Mouse (Mus musculus) spleen, postnatal 14 days (tissue): ENCODE results near the gene Fryl.

ENCODE experiments used
- DNase-seq, 2 experiments: peaks; one replicate each; pipeline ENCODE4 v3.0.0; 2021 to 2022; ENCODE audit warnings: low spot score in 2 of 2

Gene Fryl

GRCm38 (mm10) chr5:73256352-73257065, at the start of gene Fryl:
Fryl (minus strand) TSS chr5:73256619.
- peak; percentile 86 to 88 for DNase-seq

GRCm38 (mm10) chr5:73304507-73304906, 48.1 kb upstream of the Fryl start:
- no peak for DNase-seq

GRCm38 (mm10) chr5:73301601-73302307, 45.3 kb upstream of the Fryl start:
- no peak for DNase-seq

GRCm38 (mm10) chr5:73295916-73296315, 39.5 kb upstream of the Fryl start:
- DNase-seq, result no peak

GRCm38 (mm10) chr5:73295016-73295415, 38.6 kb upstream of the Fryl start:
- DNase-seq, result no peak

GRCm38 (mm10) chr5:73293458-73293827, 37.0 kb upstream of the Fryl start:
- DNase-seq, result no peak

GRCm38 (mm10) chr5:73292502-73293457, 36.4 kb upstream of the Fryl start, which contains the start of gene Ociad1:
Ociad1 (plus strand) TSS chr5:73292784.
- DNase-seq, result peak; percentile 86 to 91

- DNase-seq, result no peak
Observed at GRCm38 (mm10) chr5:73289900-73290299, 33.5 kb upstream of the Fryl start.

- DNase-seq, result no peak
Observed at GRCm38 (mm10) chr5:73286603-73287002, 30.2 kb upstream of the Fryl start.

- DNase-seq, result no peak
Observed at GRCm38 (mm10) chr5:73285470-73285978, 29.1 kb upstream of the Fryl start.

- no peak for DNase-seq
Observed at GRCm38 (mm10) chr5:73284046-73284445, 27.6 kb upstream of the Fryl start.

- no peak for DNase-seq
Observed at GRCm38 (mm10) chr5:73280567-73280850, 24.1 kb upstream of the Fryl start.

GRCm38 (mm10) chr5:73279732-73280566, 23.5 kb upstream of the Fryl start:
- DNase-seq, result no peak

GRCm38 (mm10) chr5:73279190-73279589, 22.8 kb upstream of the Fryl start:
- no peak for DNase-seq

- DNase-seq, result no peak
Observed at GRCm38 (mm10) chr5:73274941-73275340, 18.5 kb upstream of the Fryl start.

GRCm38 (mm10) chr5:73273171-73273570, 16.8 kb upstream of the Fryl start:
- no peak for DNase-seq

GRCm38 (mm10) chr5:73270612-73271011, 14.2 kb upstream of the Fryl start:
- no peak for DNase-seq

- no peak for DNase-seq
Observed at GRCm38 (mm10) chr5:73268636-73269213, 12.3 kb upstream of the Fryl start.

- DNase-seq, result no peak
Observed at GRCm38 (mm10) chr5:73265460-73265859, 9.0 kb upstream of the Fryl start.

- DNase-seq, result no peak
Observed at GRCm38 (mm10) chr5:73264122-73264521, 7.7 kb upstream of the Fryl start.

GRCm38 (mm10) chr5:73257723-73258122, 1.3 kb upstream of the Fryl start:
- DNase-seq, result no peak
